Mouse (Mus musculus): ENCODE data around the gene Celsr1.

Gene Celsr1

DNA sequence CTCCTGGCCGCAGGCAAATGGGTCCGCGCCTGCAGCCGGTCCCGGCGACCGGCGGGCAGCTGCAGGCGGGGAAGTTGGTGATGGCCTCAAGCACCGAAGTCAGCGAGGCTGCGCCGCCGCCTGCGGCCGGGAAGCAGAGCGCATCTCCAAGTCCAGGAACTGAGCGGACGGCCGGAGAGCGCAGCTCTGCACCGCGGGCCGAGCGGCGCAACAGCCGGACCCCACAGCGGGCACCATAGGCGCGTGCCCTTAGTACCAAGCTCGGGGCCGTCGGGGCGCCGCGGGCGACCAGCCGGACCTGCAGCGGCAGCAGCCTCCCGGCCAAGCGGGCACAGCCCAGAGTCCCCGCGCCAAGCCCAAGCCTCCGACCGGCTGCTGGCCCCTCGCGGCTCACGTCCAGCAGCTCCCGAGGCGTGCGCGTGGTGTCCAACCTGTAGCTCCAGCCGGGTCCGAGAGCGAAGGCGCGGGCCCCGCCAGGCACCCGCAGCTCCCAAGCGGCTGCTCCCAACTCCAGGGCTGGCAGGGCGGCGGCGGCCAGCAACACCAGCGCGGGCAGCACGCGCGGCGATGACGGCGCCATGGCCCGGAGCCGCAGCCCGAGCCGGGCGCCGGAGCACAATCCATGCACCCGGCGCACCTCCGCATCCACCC is at the start of gene Celsr1:
TSS of gene Celsr1 (minus strand) at position 587 of the 651 bp plus-strand sequence.
- DNase-seq (ENCODE audit: low read depth, low spot score) = no peak

DNA sequence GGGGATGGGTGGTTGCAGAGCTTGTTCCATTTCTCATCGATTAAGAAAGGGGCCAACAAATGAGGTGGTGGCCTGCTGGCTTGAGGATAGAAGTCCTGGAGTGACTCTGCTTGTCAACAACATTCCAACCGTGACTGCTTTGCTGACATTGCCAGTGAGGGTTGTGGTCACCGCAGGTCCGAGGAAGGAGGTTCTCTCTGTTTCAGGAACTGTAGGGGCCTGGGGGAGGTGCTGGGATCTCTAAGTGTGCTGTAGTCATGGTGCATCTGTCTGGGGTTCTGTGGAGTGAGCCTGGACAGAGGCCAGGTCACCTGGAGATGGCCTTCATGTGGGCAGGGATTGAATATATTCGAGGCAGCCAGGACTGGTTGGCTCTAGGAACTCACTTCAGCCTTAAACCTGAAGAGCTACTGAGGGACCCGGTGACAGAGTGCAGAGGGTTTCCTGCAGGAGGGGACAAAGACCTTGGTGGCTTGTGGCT is 49.7 kb upstream of the Celsr1 start:
- no peak for DNase-seq (ENCODE audit: low read depth, low spot score)

DNA sequence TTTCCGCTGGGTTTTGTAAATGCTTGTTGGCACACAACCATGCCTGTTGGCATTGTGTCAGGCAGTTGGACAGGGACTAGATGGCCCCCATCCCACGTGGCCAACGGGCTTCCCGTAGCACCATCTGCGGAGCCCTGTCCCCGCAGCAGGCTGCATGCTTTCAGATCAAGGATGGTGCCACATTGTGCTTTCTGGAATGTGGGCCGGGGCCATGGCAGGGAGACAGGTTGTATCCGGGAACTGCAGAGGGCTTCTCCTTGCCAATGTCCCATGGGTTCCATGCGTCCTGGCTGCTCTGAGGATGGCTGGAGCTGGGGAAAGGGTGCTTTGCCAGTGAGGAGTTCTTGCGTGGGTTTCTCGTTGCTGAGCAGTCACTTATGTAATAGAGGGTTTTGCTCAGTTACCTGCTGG is 49.0 kb upstream of the Celsr1 start:
- DNase-seq (ENCODE audit: low read depth, low spot score) = no peak

DNA sequence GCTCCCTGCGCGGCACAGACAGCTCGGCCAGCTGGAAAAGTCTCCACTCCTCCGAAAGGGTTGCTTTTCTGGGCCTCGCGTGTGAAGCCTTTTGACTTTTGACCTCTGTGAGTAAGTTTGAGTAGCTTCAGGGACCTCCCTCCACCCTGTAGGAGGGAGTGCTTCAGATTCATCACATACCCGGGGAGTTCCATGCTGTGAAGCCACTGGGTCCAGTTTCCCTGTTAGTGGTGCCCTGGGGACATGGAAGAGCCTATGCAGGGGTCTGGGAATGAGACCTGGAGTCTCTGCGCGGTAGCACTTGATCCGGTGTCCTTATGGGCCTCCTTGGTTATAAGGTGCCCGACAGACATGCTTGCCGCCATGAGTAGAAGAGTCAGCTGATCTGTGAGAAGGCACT is 48.1 kb upstream of the Celsr1 start:
- DNase-seq (ENCODE audit: low read depth, low spot score) = no peak

DNA sequence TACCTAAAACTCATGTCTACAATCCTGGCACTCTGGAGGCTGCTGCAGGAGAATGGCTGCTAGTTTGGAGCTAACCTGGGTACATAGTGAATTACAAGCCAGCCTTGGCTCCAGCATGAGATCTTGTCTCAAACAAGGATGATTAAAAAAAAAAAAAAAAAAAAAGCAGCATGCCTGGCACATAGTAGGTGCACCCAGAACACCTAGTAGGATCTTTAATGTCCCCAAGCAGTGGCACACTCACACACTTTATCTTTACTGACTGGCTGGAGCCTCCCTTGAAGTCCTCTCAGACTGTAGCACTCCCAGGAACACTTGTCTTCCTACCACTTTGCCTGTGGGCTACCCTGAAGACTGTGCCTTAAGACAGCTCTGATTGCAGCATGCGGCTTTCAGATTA is 46.8 kb upstream of the Celsr1 start:
- DNase-seq (ENCODE audit: low read depth, low spot score) = no peak

DNA sequence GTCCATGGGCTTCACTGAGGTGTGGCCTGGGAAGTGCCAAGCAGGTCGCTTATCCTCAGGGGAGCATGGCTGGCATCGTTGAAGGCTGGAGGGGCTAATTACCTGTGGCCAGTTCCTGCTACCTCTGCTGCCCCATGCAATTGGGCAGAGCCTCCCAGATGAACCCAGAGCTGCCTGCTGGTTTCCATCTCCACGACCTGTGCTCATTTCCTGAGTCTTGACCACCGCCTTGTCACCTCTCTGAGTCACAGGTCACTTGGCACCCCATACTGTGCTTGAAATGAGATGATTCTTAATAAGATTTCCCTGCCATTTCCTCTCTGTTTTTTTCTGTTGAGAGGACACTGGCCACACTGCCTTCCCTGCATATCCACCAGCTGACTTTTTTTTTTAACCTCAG is 46.3 kb upstream of the Celsr1 start:
- DNase-seq (ENCODE audit: low read depth, low spot score) = no peak

DNA sequence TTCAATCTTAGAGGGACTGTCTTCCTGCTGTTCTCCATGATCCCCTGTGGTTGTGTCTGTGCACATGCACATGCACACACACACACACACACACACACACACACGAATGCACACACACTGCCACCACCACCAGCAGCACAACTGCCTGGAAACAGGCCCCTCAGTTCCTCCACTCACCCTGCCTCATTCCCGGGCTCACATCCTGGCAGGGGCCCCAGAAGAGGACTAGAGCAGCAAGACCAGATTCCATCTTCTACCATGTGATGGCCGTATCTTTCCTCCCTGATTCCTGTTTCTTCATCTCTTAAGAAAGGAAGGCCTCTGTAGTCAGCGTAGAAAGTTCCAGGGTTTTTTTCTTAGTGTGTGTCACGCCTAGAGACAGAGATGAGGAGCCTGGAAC is 45.9 kb upstream of the Celsr1 start:
- no peak for DNase-seq (ENCODE audit: low read depth, low spot score)

DNA sequence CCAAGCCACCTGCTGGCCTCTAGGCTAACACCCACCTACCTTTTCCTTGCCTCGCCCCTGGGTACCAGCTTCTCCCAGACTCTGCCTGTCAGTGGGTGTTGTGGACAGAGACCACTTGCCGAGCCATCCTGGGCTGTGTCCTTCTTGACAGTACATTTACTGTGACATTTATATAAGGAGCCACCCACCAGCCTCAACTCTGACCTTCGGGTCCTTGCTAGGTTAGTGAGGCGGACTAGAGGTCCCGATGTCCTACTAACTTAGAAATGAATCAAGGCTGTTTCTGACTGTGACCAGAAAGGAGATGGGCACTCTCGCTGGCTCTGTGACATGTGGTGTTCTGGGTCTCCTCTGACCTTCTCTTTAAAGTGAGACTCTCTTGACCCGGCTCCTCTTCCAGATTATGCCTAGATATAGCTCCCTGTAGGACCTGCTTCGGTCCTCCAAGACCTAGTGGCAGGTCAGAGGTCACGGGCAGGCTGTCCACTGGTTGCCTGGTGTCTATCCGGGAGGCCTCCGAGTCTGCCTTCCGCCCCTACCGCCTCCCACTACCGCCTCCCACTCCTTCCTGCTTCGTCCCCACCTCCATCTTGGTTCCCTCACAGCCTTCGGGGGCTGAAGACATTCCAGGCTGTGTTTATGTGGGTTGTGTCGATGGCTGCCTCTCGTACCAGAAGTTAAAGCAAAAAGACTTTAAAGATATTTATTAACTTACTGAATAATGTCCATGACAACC is 45.1 kb upstream of the Celsr1 start:
- no peak for DNase-seq (ENCODE audit: low read depth, low spot score)

DNA sequence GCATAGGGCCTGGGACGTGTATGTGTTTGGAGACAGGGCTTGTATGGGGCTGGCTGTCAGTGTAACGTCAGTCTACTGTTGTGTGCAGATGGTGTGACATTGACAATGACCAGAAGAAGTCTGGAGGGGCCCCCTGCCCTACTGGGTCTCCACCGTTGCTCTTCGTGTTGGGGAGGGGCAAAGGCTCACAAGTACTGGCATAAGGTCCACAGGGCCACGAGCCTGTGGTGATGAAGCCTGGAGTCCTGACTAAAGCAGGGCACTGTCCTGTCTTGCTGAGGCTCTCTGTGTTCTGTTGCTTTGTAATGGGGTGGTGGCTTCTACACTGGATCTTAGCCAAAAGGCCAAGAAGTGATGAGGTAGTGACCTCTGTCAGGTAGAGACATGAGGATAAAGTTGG is 44.4 kb upstream of the Celsr1 start:
- no peak for DNase-seq (ENCODE audit: low read depth, low spot score)

DNA sequence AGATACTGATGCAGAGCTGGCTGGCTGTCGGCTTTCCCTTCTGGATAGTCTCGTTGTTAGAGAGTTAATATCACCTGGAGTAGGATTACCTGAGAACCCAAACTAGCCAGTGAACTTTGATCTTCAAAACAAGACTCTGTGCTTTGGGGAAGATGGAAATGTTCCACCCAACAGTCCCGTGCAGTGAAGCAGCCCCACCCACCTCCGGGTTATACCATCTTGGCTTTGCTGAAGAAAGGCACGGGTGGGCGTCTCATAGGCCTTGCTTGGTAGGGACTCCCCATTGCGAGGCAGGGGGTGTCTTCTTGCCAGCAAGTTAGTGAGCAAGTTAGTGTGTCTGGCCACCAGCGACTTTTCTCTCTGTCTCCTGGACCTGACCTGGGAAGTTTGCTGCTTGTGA is 42.8 kb upstream of the Celsr1 start:
- DNase-seq (ENCODE audit: low read depth, low spot score) = no peak

DNA sequence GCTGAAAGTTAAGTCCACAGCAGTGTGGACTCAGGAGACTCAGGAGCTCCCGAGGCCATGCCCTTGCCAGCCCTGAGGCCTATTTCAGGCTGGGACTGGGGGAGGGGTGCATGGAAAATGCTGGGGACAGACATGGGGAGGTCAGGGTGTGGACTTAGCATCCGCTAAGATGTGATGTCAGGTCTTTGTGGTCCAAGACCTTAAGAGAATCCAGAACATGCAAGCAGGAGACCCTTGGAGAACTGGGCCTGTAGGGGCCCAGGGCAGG is 42.4 kb upstream of the Celsr1 start:
- no peak for DNase-seq (ENCODE audit: low read depth, low spot score)

DNA sequence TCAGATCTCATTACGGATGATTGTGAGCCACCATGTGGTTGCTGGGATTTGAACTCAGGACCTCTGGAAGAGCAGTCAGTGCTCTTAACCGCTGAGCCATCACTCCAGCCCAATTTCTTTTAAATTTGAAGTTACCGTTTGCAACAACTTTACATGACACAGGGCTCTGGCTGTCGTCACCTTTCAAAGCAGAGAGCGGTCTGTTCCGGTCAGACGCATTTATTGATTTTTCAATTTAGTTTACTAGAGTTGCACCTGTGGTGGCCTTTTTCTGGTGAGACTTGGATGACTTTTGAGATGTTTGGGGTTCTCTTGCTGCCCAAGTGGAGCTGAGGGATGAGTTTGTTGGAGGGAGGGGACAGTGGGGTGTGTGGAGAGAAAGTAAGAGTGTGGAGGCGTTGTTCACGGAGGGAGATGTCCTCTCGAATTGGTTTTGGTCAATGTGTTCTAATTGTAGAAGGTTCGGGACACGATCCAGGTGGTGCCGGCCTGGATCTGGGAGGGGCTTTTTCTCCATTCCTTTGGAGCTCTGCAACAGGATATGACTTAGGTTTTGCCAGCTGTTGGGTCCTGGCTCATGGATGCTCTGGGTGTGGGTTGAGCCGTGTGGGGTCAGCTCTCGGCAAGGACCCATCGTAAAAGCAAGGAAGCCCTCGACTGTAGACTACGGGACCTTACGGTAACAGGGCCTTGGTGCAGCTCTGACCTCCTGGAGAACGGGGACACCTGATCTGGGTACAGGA is 41.9 kb upstream of the Celsr1 start:
- DNase-seq (ENCODE audit: low read depth, low spot score) = no peak

DNA sequence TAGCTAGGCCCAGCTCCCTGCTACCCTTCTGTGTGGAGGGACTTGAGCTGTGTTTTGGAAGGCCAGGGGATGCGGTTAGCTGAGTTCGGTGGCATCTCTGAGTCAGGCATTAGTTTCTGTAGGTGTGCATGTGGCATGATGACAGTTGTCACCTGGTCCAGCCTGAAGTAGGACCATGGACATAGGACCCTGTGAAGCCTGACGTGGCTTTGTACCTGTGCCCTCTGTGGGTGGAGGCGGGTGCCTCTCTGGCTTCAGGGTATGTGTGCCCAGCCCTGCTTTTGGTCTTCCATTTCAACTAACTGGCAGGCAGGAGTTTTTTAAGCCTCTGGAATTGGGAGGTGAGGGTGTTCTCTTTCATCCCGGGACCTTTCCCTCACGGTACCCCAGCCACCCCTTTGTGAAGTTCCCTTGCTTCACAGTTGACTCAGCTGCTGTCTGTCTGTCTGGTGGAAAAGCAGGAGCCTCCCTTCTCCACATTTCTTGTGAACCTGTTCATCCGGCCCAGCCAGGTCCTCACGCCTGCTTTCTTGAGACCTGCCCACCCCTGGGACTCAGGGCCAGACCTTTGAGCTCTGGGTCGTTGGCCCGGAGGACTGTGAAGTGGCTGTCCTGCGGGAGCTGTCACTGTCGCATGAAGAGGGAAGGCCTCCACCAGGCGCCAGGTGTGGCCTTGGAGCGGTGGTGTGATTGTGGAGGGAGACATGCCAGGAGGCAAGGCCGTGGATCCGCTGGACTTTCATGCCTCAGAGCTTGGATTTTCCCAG is 40.8 kb upstream of the Celsr1 start:
- no peak for DNase-seq (ENCODE audit: low read depth, low spot score)

DNA sequence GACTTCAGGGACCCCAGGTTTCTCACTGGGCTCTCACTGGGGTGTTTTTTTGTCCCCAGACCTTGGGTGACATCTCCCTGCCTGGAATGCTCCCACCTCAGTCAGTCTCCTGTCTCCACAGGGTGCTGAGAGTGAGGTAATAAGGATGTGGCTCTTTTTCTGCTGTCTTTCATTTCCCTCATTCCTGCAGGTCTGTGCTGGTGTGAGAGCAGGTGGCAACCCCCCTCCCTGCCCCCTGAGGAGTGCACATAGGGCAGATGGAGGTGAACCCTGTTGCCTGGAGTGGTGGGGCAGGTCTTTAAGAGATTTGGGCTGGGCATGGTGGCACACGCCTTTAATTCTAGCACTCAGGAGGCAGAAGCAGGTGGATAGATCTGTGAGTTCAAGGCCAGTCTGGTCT is 37.6 kb upstream of the Celsr1 start:
- DNase-seq (ENCODE audit: low read depth, low spot score) = no peak

DNA sequence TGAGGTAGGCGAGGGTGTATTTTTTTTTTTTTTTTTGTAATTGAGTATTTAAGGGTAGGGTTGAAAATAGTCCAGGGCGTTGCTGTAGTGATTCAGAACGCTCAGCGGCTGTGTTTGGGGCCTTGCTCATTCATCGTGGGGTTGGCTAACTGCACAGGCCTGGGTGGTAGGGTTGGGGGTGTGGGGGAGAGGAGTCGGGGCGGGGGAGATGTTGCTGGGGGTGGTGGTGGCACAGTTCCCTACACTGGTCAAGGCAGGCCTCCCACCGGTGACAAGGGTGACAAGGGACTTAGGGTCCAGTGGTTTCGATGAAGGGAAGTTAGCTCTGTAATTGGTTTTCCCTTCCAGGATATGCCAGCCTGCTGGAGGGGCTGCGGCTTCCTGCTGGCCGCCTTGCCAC is 36.8 kb upstream of the Celsr1 start:
- DNase-seq (ENCODE audit: low read depth, low spot score) = no peak

DNA sequence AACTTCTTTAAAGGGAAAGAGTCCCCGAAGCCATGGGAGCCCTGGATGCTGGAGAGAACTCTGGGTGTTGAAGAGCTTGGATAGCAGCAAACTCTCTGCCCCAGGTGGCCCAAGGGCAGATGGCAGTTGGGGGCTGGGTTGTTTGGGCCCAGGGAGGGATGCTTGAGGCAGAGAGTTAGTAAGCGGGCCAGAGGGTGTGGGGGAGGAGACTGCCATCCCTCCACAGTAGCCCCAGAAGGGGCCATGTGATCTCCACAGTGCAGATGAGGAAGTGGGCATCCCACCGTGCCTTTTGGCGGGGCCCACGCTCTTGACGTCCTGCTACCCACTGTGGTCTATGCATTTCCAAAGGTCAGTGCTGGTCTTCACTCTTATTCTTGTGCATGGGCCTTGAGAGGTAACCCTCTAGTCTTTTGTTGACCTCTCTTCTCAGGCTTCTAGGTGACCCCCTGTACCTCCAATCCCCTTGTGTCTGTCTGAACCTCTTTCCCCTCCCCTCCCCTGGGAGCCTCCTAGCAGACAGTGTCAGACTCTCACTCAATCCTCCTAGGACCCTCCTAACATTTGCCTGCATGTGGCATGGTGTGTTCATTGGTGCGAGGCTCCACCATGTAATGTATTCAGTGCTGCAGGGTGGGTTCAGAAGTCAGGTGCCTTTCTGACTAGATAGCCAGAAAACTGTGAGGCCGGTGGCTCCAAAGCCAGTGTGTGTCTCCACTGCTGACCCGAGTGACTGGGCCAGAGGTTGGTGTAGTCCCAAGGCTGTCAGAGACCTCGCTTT is 35.6 kb upstream of the Celsr1 start:
- DNase-seq (ENCODE audit: low read depth, low spot score) = no peak

DNA sequence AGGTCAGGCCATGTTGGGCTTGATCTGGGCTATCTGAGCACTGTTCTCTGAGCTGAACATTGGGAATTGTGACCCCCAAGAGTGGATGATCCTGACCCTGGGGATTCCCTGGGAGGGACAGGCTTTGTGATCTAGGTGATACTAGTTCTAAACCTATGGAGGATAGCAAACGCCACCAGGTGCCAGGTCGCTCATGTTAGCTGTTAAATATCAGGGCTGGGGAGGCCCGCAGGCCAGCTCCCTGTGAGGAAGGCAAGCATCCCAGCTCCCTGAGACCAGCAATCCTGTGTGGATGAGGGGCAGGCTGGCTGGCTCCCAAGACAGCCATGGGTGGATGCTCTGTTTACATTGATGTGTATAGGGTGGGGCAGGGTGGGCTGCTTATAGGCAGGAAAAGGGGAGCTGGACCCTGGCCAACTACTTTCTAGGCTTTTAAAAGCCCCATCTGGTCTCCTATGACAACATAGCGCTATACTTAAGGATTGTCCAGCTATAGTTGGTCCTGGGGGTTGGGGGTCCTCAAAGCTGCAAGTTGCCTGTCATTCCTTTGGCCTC is 34.4 kb upstream of the Celsr1 start:
- no peak for DNase-seq (ENCODE audit: low read depth, low spot score)

DNA sequence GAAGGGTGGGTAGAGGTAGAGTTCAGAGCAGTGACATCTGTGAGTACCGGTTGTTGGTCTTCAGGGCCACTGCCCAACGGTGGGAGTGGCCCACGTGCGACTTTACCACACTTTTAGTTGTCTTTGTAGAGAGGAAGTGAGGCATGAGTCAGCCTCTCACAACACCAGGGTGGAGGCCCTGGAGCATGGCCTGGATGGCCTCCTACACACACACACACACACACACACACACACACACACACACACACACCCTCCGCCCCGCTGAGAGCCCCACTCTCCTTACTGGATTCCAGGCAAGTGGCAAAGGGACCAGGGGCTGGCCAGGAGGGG is 34.0 kb upstream of the Celsr1 start:
- DNase-seq (ENCODE audit: low read depth, low spot score) = no peak

DNA sequence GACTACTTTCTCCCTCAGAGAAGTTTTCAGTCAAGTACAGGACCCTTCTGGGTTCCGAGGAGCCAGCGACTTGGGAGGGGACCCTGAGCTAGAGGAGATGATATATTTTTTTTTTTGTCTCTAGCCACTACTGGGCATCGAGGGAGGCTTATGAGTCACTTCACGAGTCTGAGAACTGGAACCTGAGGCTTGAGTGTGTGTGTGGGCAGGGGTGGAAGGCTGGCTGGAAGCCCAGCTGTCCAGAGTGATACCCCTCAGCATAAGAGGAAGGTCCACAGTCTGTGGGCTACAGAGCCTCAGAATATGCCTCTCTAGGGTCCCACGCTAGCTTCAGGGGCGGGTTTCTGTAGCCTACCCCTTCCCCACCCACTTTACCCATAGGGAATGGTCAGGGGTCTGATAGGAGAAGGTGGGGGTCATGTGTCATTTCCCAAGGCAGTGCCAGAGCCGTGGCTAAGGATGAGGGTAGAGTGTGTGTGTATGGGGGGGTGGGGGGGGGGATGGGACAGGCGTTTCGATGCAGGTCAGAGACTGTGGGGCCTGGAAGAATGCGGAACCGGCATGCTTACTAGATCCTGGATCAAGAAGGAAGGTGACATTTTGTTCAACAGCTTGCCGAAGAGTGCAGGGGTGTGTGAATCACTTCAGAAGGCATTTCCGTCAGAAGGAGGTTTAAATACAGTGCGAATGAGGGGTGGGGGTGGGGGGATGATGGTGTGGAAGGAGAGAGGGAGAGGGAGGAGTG is 33.4 kb upstream of the Celsr1 start:
- DNase-seq (ENCODE audit: low read depth, low spot score) = no peak

DNA sequence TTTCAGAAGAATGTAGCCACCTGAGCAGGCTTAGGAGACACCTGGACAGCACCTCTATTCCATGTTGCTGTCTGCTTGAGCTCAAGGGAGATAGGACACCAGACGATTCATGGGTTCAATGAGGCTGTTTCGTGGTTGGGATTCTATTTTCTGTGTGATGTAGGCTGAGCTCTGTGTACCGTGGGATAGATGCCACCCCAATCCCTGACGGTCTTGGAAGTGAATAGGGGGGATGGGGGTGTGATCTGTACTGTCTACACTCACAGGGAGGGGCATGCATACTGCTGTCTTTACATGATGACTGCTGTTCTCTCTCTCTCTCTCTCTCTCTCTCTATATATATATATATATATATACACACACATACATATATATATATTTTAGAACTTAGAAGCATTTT is 31.8 kb upstream of the Celsr1 start:
- no peak for DNase-seq (ENCODE audit: low read depth, low spot score)

DNA sequence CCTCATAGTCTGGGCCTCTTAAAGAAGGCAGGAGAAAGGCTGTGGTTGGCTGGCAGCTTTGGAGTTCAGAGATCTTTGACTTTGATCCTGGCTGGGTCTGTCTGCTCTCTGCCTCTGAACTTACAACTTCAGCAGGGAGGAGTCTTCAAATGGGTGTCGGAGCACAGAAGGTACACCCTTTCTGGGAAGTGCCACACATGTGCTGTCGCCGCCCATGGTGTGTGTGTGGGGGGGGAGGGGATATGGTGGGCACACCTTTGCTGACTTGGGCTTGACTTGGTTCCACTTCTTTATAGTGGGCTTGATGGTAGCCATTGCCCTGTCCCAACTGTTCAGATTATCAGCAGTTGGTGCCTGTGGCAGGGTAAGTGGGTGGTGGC is 31.3 kb upstream of the Celsr1 start:
- no peak for DNase-seq (ENCODE audit: low read depth, low spot score)

Measured in ES-CJ7 (cell line).